Mouse (Mus musculus) myocyte (in vitro differentiated cells): ENCODE results near the gene Tiam2. TPM values are rescaled to one million over a fixed set of nuclear protein-coding genes. Genes with fewer than 3 reads are reported as not detected.

Experiments used
- H3K27me3 ChIP-seq: one replicate; pipeline ENCODE4 v1.6.1; 2011; ENCODE audit not compliant: control insufficient read depth, insufficient read depth, insufficient read length
- H3K36me3 ChIP-seq: one replicate; pipeline ENCODE4 v1.6.1; 2011; ENCODE audit not compliant: control insufficient read depth, insufficient read depth
- H3K4me2 ChIP-seq: one replicate; pipeline ENCODE4 v1.6.1; 2011; ENCODE audit warnings: low read depth, control low read depth
- H3K4me3 ChIP-seq: one replicate; pipeline ENCODE4 v1.5.1; 2011; ENCODE audit warnings: mild to moderate bottlenecking, control low read depth, moderate library complexity
- H3K79me2 ChIP-seq: one replicate; pipeline ENCODE4 v1.6.1; 2011; ENCODE audit not compliant: control insufficient read depth, insufficient read depth
- H3ac ChIP-seq: one replicate; pipeline ENCODE4 v1.6.1; 2011; ENCODE audit not compliant: control insufficient read depth, insufficient read length
- CEBPB ChIP-seq: IDR thresholded peaks from 2 replicates; pipeline ENCODE4 v1.6.1; 2011; ENCODE audit warnings: mild to moderate bottlenecking, moderate library complexity; ENCODE audit not compliant: poor library complexity, insufficient read depth, severe bottlenecking
- E2F4 ChIP-seq: IDR thresholded peaks from one replicate; pipeline ENCODE4 v1.6.1; 2011; ENCODE audit warnings: mild to moderate bottlenecking, control low read depth, moderate library complexity; ENCODE audit not compliant: insufficient read depth
- MAX ChIP-seq: IDR thresholded peaks from one replicate; pipeline ENCODE4 v1.6.1; 2011; ENCODE audit warnings: low read depth, mild to moderate bottlenecking, control low read depth
- MYOD1 ChIP-seq, 3 experiments: IDR thresholded peaks; one replicate each; pipeline ENCODE4 v1.6.1; 2011; ENCODE audit warnings: control low read depth in 2 of 3, low read depth in 2 of 3, mild to moderate bottlenecking in 2 of 3, moderate library complexity in 1 of 3; ENCODE audit not compliant: insufficient read length in 2 of 3, control insufficient read depth in 1 of 3
- MYOG ChIP-seq, 3 experiments: IDR thresholded peaks; one replicate each; pipeline ENCODE4 v1.6.1; 2011; ENCODE audit warnings: control low read depth in 2 of 3, low read depth in 2 of 3, mild to moderate bottlenecking in 2 of 3; ENCODE audit not compliant: insufficient read length in 2 of 3, control insufficient read depth in 1 of 3, insufficient read depth in 1 of 3
- POLR2A ChIP-seq: IDR thresholded peaks from one replicate; pipeline ENCODE4 v1.6.1; 2011; ENCODE audit warnings: low read depth, mild to moderate bottlenecking, control low read depth, moderate library complexity; ENCODE audit not compliant: insufficient read length
- POLR2AphosphoS2 ChIP-seq: IDR thresholded peaks from one replicate; pipeline ENCODE4 v1.6.1; 2011; ENCODE audit warnings: low read depth, control low read depth; ENCODE audit not compliant: insufficient read length
- REST ChIP-seq: IDR thresholded peaks from one replicate; pipeline ENCODE4 v1.6.1; 2011; ENCODE audit warnings: mild to moderate bottlenecking, control low read depth, moderate library complexity; ENCODE audit not compliant: insufficient read depth, insufficient read length
- SRF ChIP-seq: IDR thresholded peaks from one replicate; pipeline ENCODE4 v1.6.1; 2011; ENCODE audit warnings: low read depth; ENCODE audit not compliant: control insufficient read depth, insufficient read length
- TCF12 ChIP-seq: IDR thresholded peaks from one replicate; pipeline ENCODE4 v1.6.1; 2011; ENCODE audit warnings: mild to moderate bottlenecking, control low read depth; ENCODE audit not compliant: poor library complexity, insufficient read depth, severe bottlenecking
- TCF3 ChIP-seq: IDR thresholded peaks from one replicate; pipeline ENCODE4 v1.6.1; 2011; ENCODE audit warnings: low read depth, control low read depth; ENCODE audit not compliant: insufficient read length
- USF1 ChIP-seq: IDR thresholded peaks from one replicate; pipeline ENCODE4 v1.6.1; 2011; ENCODE audit warnings: low read depth, mild to moderate bottlenecking, control low read depth, moderate library complexity
- polyA plus RNA-seq: library from polyadenylated mRNA; unstranded; fragments of >200 nt; fragmentation: generic; extraction: Trizol; gene quantifications from one replicate; pipeline ENCODE4 v1.2.1, GENCODE M21; 2012; ENCODE audit warnings: missing spikeins

Tiam2 gene
- polyA plus RNA-seq, 1 experiment, result 7.8 TPM

DNA sequence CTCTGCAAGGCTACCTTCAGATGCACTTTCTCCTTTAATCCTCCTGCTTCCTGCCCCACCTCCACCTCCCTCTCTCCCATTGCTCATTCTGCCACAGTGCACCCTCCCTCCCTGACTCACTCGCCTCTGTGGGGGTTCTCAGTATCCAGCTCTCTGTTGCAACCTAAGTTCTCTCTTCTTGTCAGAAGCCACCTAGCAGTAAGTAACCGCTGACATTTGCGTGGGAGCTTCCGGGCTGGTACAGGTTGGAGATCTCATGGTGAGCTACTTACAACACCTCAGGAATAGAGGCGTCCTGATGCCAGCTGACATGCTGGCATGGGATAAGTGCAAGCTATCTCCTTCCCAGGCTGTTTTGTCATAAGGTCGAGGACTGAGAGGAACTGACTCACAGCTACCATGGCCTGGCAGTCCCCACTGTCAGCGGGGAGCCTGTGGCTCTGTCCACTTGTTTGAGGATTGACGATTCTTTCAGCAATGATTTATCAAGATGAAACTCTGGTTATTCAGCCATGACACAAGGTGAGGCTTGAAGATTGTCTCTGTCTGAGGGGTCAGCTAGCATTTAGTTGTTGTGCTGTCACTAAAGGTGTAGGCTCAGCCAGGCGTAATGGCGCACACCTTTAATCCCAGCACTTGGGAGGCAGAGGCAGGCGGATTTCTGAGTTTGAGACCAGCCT is 164.0 kb downstream of the Tiam2 start:
- no peak overlapping the region for H3K4me3 ChIP-seq
- H3ac ChIP-seq, result no peak overlapping the region
- H3K36me3 ChIP-seq, result no peaks in the 10 kb centered on the region
- TF ChIP-seq E2F4 (no peak), REST (no peak), TCF3 (no peak), POLR2AphosphoS2 (no peak), MYOG (IDR thresholded peaks at IDR 0.05; ENCODE audit: control insufficient read depth in 1 of 3, insufficient read depth in 1 of 3, insufficient read length in 2 of 3, low read depth in 2 of 3) (no peak), TCF12 (no peak), USF1 (no peak), MAX (no peak), CEBPB (no peak), POLR2A (no peak), SRF (no peak), MYOD1 (IDR thresholded peaks at IDR 0.05; ENCODE audit: control insufficient read depth in 1 of 3, insufficient read length in 2 of 3, low read depth in 2 of 3) (no peak)
- H3K27me3 ChIP-seq, result no peaks in the 10 kb centered on the region
- H3K79me2 ChIP-seq, result no peaks in the 10 kb centered on the region
- no peak overlapping the region for H3K4me2 ChIP-seq

DNA sequence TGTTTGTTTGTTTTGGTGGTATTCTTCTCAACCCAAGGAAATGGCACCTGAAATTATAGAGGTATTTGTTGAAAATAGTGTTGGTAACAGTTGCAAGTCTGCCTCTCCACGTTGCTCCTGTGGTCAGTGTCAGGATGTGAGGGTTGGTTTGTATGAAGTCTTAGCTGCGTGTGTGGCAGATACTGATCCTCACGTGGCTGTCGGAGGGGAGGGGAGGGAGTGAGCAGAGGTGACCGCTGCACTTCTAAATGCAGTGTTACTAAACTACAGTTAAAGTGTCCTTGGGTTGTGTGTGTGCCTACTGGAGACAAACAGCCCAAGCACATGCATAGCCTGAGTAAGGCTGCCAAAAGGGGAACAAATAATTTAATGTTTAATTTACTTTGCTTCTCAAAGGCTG is 164.7 kb downstream of the Tiam2 start:
- Histone ChIP-seq H3K79me2 (no peaks in the 10 kb centered on the region), H3K27me3 (no peaks in the 10 kb centered on the region), H3K36me3 (no peaks in the 10 kb centered on the region), H3K4me3 (no peak overlapping the region), H3ac (no peak overlapping the region), H3K4me2 (no peak overlapping the region)
- no peak for TF ChIP-seq USF1
- TF ChIP-seq MAX, result no peak

DNA sequence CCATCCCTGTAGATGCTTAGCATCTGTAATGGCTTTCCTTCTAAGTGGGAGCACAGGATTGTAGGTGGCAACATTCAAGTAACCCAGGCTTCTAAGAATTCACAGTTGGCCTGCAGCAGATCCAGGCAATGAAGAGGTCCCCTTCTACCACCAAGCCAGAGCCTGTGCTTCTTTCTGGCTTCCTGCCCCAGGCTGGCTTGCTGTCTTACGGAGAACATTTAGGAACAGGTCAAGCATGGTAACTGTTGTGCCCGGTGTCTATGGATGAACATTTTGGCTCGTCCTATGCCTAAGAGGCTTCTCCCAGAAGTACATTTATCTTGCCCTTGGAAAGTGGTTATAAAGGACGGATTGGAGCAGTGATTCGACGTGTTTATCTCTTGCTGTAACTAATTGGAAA is 165.3 kb downstream of the Tiam2 start:
- no peak overlapping the region for H3K4me2 ChIP-seq
- no peak for TF ChIP-seq MYOD1 (IDR thresholded peaks at IDR 0.05; ENCODE audit: control insufficient read depth in 1 of 3, insufficient read length in 2 of 3, low read depth in 2 of 3)
- no peak for TF ChIP-seq MYOG (IDR thresholded peaks at IDR 0.05; ENCODE audit: control insufficient read depth in 1 of 3, insufficient read depth in 1 of 3, insufficient read length in 2 of 3, low read depth in 2 of 3)
- no peak for TF ChIP-seq TCF12
- no peak for TF ChIP-seq POLR2A
- no peak for TF ChIP-seq TCF3
- TF ChIP-seq MAX, result no peak
- TF ChIP-seq POLR2AphosphoS2, result no peak
- TF ChIP-seq E2F4, result no peak
- TF ChIP-seq REST, result no peak
- H3K27me3 ChIP-seq, result no peaks in the 10 kb centered on the region
- no peaks in the 10 kb centered on the region for H3K36me3 ChIP-seq
- H3K4me3 ChIP-seq, result no peak overlapping the region
- H3ac ChIP-seq, result no peak overlapping the region
- H3K79me2 ChIP-seq, result no peaks in the 10 kb centered on the region

DNA sequence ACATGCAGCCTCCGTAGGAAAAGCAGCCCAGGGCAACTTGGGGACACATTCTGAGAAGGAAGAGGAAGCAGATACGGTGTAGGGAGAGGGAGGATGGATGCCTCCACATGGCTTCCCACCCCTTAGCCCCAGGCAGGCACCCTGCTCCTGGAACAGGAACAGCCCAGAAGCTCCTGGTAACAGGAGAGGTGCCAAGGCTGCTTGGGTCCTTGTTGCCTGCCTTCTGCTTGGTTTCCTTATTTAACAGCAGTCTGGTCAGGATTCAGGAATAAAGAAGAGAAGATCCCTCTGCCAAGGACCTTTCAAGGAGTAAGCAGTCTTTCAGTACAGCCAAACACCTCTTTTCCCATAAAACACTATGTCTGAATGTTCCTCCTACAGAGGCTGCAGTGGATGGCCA is 169.2 kb downstream of the Tiam2 start:
- H3K36me3 ChIP-seq, result peaks cover 4% of the 10 kb centered on the region
- TF ChIP-seq TCF12 (no peak), MAX (no peak)
- no peak overlapping the region for H3ac ChIP-seq
- no peaks in the 10 kb centered on the region for H3K27me3 ChIP-seq
- H3K4me2 ChIP-seq, result no peak overlapping the region
- no peaks in the 10 kb centered on the region for H3K79me2 ChIP-seq
- H3K4me3 ChIP-seq, result no peak overlapping the region

DNA sequence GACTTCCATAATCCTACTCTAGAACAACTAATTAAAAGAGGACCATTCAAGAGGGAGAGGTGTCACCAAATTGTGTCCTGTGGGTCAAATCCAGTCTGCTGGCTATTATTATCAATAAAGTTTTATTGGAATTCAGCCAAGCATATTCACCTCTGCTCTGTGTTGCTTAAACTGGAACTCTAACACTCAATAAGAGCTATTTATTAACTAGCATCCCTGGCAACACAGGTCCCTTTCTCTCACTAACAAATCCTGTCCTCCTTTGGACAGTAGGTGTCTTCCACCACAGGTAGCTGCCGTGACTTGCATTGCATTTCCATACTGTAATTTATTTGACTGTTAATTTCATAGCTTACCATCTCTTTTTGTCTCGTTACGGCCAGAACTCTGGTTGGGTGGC is 169.7 kb downstream of the Tiam2 start:
- Histone ChIP-seq H3K4me3 (no peak overlapping the region), H3ac (no peak overlapping the region), H3K36me3 (peaks cover 4% of the 10 kb centered on the region), H3K27me3 (no peaks in the 10 kb centered on the region), H3K79me2 (no peaks in the 10 kb centered on the region), H3K4me2 (no peak overlapping the region)
- TF ChIP-seq POLR2A, result no peak
- no peak for TF ChIP-seq REST
- no peak for TF ChIP-seq MAX
- no peak for TF ChIP-seq MYOG (IDR thresholded peaks at IDR 0.05; ENCODE audit: control insufficient read depth in 1 of 3, insufficient read depth in 1 of 3, insufficient read length in 2 of 3, low read depth in 2 of 3)
- TF ChIP-seq SRF, result no peak
- TF ChIP-seq USF1, result no peak
- no peak for TF ChIP-seq TCF3
- TF ChIP-seq MYOD1 (IDR thresholded peaks at IDR 0.05; ENCODE audit: control insufficient read depth in 1 of 3, insufficient read length in 2 of 3, low read depth in 2 of 3), result no peak
- TF ChIP-seq CEBPB, result no peak
- TF ChIP-seq POLR2AphosphoS2, result no peak
- no peak for TF ChIP-seq E2F4
- TF ChIP-seq TCF12, result no peak
